Mouse (Mus musculus): Measurements from ENCODE around the gene Ccdc85c.

Gene Ccdc85c

DNA sequence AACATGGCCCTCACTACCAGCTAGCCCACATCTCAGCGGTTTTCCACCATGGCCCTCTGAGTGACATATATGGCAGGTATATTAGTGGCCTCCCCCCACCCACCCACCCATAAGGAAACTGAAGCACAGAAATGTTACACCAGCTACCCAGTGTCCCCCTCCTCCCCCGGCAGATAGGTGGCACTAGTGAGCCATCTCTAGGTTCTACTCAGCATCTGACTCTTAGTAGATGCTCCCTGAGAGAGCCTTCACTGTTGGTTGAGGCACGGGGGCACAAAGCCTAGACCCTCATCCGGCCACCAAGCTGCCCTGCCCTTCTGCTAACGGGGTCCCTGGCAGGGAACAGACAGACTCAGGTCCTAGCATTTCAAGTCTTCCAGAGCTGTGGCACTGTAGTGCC lies 57.7 kb downstream of the Ccdc85c start:
- DNase-seq (ENCODE audit: low spot score in 2 of 2): peak in 1 of 2 experiments; percentile 59

DNA sequence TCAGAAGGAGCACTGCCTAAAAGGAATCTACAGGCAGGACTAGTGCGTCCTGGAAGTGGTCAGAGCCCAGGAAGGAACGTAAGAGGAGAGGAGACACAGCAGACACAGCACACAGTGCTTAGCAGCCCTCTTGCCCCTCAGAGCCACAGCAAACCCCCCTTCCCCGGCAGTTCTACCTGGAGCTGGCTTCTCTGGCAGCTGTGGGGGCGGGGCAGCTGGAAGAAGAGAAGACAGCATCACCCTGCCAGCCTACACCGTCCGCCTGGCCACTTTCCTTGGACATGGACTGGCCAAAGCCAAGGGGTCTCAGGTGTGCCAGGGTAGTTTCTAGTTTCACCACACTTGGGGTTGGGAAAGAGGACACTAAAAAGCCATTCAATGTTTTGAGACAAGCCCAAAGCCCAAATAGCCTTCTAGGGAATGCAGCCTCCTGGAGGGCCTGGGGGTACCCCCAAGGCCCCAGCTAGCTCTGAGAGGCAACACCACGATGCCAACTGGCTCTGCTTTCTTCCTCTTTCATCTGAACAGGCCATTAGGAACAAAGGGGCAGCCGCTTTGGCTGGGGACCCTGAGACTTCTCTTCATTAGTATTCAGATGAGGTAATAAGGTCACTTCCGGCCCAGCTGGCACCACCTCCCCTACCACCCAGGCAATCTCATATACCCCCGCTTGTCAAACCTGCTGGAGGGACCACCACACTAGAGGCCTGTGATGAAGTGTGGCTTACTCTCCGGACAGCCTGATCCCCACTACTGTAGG lies 58.4 kb downstream of the Ccdc85c start:
- DNase-seq (ENCODE audit: low spot score in 2 of 2): no peak

DNA sequence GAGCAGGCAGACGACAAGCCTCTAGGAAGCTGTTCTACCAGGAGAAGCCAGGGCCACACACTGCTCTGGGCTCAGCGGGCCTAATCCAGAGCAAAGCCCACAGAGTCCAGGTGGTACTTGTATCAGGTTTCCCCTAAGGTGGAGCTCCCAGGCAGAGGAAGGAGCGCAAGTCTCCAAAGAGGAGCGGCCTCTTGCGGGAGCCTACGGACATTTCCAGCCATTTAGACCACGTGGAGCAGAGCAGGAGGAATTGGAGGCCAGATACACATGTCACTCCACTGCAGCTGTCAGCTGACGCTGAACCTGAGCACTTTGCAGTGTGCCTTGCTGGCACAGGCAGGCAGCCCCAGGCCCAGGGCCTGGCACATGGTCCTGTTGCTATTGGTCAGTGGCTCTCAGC lies 60.1 kb downstream of the Ccdc85c start:
- no peak for DNase-seq (ENCODE audit: low spot score in 2 of 2)

DNA sequence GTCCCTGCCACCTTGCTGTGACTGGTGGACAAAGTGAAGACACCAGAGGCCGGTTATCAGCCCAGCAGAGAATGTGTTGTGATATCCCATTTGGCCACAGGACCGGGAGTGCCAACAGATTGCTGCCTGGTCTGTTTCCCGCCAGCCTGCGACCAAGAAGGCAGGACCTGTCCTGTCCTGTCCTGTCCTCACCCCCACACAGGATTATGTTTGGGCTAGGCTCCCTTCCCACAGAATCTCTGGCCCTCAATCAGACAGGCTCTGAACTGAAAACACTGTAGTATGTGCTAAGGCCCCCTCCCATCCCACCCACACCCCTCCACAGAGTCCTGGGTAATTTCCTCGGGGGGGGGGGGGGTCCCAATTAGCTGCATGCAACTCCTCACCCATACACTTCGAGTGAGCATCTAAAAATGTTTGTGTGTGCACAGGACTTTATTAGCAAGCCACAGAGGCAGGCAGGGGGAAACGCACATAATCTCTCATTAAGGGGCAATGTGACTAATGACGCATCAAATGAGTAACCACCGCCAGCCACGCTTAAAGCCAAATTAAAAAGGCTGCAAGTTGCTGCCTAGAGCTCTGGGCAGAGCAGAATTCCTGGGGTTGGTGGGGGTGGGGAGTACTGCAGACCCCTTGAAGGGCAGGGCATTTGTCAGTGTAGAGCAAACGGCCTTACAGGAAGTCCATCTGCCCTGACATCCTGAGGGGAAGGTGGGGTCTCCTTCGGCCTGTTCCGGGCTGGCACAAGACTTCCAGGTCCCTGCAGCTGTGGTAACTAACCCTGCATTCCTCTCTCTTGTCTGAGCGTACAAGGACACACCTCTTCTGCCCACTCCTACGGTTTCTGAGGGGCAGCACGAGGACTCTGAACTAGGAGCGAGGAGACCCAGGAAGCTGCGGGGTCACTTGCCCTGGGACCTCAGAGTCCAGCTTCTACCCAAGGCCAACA lies 61.9 kb downstream of the Ccdc85c start:
- no peak for DNase-seq (ENCODE audit: low spot score in 2 of 2)

DNA sequence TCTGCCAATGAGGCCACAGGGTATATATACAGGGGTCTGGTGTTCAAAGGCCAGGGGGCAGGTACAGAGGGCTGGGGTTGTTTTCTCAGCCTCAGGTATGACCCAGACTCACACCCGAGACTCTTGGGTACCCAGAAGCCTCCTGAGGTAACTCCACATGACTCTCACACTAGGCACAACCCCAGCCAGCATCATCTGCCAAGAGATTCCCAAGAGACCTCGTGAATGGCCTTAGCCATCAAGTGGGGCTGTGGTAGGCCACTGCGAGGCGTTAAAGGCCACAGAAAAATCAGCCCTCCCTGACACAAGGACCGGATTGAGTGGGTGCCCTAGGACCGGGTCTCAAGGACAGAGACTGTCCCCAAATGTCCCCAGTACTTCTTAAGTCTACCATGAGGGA lies 62.7 kb downstream of the Ccdc85c start:
- no peak for DNase-seq (ENCODE audit: low spot score in 2 of 2)

DNA sequence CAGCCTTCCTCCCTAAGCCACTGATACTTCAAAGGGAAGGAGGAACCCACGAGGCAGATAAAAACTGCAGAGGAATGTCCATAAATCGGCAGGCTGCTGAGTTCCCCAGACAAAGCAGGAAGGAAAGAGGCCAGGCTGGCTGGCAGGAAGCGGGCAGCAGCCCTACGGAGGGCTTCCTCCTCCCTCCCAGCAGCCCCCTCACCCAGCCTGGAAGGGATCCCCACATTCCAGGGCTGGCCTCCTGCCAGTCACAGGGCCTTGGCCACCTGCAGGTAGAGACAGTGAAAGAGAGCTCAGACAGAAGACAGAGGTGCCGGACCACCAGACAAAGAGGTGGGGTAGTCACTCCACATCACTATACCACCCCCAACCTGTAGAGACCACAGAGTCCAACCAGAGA lies 63.2 kb downstream of the Ccdc85c start:
- no peak for DNase-seq (ENCODE audit: low spot score in 2 of 2)

DNA sequence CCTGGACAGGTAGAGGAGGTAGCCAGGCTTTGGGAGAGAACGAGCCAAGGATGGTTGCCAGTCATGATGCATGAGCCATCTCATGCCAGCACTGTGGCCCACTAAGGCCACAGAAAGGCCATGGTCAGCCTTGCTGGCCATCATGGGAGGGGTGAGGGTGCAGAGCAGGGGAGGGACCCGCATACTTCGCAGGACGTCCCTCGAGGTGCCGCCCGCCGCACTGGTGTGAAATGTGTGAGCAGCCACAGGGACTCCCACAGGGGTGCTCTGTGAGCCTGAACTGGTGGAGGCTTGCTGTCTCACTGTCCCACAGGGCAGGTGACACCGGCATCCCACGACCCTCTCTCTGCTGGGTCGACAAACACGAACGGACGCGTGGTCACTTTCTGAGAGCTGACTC lies 64.6 kb downstream of the Ccdc85c start:
- no peak for DNase-seq (ENCODE audit: low spot score in 2 of 2)

DNA sequence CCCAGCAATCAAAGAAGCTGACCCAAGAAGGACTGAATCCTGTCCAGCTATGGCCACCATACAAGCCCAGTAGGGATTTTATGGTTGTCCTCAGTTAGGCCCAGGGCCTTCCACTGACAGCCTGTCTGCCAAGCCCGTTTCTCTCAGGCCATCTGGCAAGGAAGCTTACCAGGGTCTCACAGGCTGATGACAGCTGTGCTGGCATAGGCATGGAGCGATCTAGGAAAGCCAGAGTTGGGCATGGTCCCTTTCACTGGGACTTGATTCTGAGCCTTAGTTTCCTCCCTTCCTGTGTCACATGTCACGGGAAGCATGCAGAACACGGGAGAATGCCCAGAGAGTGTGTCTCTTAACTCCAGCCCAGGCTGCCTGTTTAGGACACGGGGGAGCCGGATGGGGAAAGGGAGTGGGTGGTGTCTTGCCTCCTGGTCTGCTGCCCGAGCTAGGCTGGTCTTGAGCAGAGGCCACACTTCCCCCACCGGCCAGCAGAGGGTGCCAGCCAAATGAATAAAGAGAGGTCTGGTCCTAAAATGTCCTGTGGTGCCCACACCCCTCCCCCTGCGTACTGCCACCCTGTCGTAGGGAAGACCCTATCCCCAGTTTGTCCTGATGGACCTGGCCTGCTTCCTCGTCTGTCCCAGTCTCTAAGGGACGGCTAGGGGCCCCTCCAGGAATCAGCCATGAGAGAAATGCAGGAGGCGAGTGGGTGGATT lies 66.3 kb downstream of the Ccdc85c start:
- DNase-seq (ENCODE audit: low spot score in 2 of 2): peak; percentile 38 to 69

DNA sequence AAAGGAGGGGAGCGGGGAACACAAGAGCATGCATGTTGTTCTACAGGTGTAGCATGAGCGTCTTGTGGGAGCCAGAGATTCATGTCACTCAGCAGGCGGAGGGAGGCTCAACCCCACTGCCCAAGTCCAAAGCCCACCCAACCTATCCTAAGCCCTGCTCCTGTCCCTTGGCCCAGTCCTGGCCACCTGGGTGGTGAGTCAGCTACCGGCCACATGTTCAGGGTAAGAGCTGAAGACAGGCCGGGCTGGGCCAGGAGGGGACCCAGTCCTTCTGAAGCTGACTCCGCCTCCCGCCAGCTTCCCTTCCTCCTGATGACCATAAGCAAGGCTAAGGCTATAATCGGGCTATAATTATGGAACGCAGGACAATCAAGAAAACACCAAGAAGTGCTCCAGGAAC lies 67.0 kb downstream of the Ccdc85c start:
- no peak for DNase-seq (ENCODE audit: low spot score in 2 of 2)

DNA sequence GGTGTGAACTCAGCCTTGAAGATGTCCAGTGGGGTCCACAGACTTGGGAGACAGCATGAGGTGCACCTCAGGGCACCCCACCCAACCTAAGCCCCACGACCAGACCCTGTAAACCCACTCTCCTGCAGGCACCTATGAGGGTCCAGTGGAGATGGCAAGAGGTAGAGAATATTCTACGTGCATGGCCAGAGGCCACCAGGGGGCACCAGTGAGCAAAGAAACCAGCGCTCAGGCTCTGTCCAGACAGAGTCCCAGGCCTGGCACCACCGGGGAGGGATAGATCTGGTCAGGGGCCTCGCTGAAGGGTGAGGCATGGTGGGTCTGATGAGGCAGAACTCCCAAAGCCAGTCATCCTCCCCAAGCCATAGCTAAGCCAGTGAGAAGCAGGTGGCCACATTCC lies 68.6 kb downstream of the Ccdc85c start:
- DNase-seq (ENCODE audit: low spot score in 2 of 2): peak; percentile 66 to 88

DNA sequence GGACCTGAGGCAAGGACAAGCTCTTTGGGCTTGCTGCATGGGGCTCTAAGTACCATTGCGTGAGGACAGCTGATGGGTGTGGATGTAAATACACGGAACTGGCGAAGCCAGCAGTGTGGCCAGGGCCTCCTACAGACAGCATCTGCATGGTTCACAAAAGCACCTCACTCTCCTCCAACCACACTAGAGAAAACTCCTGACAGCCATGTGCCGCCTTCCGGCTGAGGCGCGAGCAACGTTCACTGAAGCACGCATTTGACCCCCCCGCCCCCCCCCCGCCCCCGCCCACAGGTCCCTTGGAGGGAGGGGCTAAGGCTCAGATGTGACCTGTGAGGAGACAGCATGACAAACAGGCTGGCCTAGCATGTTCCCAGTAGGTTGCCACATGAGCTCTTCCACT lies 70.2 kb downstream of the Ccdc85c start:
- DNase-seq (ENCODE audit: low spot score in 2 of 2): no peak

DNA sequence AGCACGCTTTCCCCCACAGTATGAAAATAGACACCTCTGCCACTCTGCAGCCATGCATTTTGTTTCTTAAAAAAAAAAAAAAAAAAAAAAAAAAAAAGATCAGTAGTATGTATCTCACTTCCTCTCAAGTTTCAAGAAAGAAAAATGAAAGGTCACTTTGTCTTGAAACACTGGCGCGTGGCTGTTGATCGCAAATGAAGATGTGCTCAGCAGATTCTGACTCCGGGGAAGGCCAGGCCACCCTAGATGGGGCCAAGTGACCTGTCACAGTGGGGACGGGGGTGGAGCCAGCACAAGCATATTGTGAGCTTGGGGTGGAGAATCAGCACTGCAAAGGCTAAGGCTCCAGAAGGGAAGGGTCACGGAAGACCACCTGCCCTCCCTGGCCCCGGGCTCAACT lies 71.3 kb downstream of the Ccdc85c start:
- no peak for DNase-seq (ENCODE audit: low spot score in 2 of 2)

DNA sequence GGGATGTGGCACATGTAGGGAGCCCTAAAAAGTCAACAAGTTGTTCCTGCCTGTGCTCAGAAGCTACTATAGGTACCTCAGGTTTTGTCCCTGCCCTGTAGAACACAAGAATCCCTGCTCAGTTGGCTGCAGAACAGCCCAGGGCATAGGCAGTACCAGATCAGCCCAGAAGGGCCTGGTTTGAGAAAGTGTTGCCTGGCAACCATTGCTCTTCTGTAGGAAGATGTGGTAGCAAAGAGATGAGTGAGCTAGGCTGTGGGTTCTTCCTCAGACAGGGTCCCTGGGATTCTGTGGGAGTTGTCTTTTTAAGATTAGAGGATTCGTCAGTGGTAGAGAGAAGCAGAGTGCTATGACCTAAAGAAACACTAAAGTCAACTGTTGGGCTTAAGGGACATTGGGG lies 75.1 kb downstream of the Ccdc85c start:
- no peak for DNase-seq (ENCODE audit: low spot score in 2 of 2)

DNA sequence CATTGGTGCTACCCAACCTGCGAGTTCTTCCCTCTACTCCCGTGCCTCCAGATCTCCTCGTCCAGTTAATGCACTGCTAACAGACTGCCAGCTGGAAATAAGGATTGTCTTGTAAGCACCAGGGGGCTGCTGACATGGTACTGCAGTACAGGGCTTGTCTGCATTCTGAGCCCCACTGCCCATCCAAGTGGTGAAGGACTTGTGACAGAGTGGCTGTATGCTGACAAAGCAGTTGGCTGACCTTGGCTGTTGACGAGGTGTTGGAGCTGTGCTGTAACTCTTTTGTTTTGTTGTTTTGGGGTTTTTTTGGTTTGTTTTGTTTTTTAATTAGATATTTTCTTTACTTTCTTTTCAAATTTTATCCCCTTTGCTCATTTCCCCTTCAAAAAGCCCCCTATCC lies 76.8 kb downstream of the Ccdc85c start:
- DNase-seq (ENCODE audit: low spot score in 2 of 2): no peak

DNA sequence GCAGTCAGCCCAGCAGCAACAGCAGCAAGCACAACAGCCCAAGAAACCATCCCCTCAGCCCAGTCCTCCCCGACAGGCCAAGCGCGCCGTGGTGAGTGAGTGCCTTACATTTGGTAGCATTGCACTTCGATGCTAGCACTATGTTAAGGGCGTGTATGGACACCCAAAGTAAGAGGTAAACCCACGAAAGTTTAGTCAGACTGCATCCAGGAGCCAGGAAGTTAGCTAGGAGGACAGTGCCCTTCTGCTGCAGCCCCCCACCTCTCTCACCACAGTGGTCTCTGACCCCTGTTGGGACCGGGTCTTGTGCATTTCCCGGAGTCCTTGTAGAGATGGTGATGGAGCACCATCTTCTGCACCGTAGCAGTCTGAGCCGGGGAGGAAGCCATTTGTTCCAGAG lies 79.5 kb downstream of the Ccdc85c start:
- no peak for DNase-seq (ENCODE audit: low spot score in 2 of 2)

DNA sequence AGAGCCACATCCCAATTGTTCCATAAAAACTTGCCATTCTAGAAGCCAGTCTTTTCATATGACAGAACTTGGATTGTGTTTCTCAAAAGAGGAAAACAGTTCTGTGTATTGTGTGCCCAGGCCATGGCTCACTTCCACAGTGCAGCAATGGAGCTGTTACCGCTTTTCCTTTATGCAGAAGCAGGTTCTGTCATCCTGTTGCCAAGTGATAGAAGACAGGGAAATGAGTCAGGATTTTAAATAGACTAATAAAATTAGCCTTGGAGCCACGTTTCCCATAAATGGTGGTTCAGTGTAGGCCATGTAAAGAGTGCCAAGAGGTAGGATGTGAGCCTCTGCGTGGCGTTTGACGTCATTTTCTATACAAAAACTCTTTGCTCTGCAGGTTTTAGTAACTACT lies 81.3 kb downstream of the Ccdc85c start:
- no peak for DNase-seq (ENCODE audit: low spot score in 2 of 2)

DNA sequence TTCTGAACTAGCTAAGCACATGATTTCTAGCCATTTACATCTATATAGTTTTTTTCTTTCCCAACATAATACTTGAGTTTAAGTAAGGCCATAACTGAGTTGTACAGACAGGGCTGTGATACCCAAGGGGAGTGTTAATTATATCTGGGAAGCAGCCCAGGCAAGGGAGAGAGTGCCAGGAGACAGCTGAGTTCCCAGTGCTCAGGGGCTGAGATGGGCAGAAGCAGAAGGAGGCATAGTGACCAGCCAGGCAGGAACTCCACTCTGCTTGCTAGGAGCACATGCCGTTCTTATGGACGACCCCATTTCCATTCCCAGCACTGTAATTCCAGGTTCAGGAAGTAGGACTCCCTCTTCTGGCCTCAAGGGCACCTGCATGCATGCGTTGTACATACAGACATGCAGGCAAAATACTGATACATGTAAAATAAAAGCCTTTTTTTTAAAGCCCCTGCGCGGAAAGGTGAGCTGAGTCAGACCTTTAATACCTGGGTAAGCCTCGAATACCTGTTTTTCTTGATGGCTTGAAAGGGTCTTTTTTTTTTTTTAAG lies 87.6 kb downstream of the Ccdc85c start:
- no peak for DNase-seq (ENCODE audit: low spot score in 2 of 2)

DNA sequence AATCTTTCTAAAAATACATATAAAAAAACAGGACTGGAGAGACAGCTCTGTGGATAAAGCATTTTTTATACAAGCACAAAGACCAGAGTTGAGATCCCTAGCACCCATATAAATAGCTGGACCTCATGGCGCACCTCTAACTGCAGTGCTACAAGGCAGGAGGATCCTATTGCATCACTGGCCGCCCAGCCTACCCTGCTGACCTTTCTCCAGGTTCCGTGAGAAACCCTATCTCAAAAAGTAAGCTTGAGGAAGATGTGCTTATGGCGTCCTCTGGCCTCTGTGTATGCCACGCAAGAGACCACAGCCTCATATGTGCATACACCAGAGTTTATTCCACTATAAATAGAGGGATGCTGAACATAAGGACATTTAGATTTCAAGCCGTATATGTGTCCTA lies 93.5 kb downstream of the Ccdc85c start:
- no peak for DNase-seq (ENCODE audit: low spot score in 2 of 2)

DNA sequence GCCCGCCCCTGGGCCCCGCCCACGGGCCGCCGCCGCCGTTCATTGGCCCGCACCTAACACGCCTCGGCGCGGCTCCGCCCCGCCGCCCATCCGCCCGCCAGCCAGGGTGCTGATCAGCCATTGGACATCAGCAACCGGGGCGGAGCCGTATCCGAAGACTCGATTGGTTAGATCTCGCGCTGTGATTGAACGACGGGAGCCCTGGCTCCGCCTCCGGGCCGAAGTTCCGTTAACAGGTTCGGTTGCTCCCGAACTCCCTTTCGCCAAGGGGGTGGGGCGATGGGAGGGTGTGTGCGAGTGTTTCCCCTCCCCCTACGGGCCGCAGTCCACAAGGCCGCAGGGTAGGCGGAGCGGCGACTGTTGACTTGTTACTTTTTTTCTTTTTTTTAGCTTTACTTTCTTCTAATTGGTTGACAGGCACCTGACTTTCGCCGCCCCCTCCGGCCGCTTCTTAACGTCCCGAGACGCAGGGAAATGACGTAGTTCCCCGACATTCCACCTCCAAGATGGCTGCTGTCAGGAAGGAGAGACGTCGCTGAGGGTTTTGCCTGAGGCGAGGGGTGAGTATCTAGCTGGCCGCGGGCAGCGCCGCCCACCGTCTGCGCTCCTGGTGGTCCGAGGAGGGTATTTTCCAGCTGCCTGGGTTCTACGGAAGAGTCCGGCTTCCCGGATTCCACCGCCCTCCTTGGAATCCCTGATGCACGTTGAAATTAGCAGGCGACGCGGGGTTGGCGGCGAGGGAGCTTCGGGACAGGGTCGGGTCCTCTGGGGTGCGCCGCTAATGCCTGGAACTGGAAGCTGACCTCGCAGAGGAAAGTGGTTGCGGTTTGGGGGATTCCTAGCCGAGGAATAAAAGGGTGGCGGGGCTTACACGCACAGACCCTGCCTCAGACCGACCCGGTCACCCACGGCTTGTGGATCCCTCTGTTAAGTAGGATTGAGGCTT lies 95.6 kb downstream of the Ccdc85c start, which contains the start of gene Ccnk:
Gene Ccnk (plus strand): TSS at position 259 of the 946 bp plus-strand sequence.
- peak; percentile 93 to 98 for DNase-seq (ENCODE audit: low spot score in 2 of 2)

DNA sequence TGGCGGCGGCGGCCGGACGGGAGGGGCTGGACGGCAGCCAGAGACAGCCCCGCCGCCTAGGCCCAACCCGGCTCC lies 96.1 kb downstream of the Ccdc85c start, which contains the start of gene Setd3:
Gene Setd3 (minus strand): TSS at position 69 of the 75 bp plus-strand sequence.
- DNase-seq (ENCODE audit: low spot score in 2 of 2): no peak

Data from spleen, postnatal 10 days (tissue).